Mouse (Mus musculus) thymus, postnatal 14 days (tissue): ENCODE measurements around the gene Ranbp9.
"Not testable (repeated sequence)": the region's sequence is repeated elsewhere in the genome, so short reads cannot be mapped to it uniquely, and the experiment has no call there.

ENCODE experiments used
- DNase-seq: peaks from one replicate; pipeline ENCODE4 v3.0.0; 2021

The Ranbp9 gene

DNA sequence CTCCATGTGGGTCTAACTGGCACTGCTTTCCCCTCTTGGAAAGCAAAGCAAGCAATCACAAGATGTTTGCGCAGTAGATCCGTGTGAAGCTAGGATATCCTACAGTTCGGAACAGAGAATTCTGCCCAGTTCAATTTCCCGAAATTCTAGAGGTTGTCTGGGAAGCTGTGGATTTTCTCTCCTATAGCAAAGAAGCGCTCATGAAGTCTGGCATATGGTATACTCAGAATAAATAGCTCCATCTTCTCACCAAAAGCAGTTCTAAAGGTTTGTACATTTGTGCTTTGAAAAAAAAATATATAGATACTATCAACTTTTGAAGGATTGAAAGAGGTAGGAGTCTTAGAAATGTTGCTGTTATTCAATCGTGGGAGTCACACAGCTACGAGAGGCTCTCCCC lies 14.6 kb upstream of the Ranbp9 start:
- no peak for DNase-seq

DNA sequence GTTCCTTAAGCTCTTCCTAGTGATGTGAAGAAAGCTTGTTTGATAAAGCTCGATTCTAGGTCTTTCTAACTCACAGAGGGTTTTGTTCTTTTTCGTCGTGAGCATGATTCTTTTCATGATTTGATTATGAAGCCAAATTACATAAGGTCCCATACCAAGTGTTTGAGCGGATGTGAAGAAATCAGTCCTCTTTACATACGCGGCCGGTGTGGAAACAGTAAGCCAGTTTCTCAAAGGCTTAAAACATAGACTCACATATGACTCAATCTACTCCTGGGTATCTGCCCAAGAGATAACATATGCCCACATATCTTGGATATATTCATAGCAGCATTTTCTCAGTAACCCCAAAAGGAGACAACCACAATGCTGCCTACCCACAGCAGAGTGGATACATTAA lies 12.6 kb upstream of the Ranbp9 start:
- DNase-seq = no peak

DNA sequence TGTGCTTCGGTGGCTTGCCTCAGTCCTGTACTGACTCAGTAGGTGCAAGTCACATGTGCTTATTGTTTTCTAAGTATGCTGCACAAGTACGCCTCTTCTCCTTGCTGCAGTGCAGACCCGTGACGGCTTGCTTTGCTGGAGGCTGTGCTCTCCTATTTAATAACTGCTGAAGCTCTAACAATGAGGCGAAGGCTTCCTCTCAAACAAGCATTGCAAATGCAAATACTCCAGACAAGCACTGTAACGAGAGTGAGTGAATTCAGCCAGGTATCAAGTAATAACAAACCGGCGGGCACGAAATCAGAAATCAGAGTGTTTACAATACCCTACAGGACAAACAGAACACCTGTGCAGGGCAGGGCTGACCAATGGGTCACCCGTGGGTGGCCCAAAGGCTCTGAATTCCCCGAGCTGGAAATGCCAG lies 12.0 kb upstream of the Ranbp9 start:
- no peak for DNase-seq

DNA sequence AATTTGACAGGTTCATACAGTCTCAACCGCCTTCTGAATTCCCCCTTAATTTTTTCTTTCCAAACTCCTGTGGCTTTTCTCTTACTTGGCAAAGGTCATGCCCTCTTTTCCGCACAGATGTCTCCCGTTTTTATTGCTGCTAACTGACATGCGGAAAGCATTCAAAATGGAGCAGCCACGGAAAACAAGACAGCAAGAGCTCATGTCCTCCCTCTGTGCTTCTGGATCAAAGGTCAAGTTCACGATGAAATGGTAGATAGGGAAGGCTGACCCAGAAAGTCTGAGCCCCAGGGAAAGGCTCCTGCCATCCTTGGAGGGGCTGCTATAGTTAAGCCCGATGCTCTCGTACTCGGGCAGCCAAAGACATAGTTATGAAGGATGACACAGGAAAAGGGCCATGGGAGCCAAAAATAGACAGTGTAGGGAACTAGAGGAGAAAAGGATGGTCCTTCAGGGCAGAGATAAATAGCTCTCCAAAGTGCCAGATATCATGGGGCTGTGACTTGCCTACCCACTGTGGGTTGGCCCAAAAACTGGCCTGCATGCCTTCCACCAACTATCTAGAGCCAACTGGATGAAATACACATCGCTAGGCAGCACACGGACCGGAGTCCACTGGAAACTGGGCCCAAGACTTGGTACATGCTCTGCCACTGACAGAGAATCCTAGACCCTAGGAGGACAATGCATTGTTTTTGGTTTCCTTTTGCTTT lies 5.6 kb upstream of the Ranbp9 start:
- DNase-seq = no peak

DNA sequence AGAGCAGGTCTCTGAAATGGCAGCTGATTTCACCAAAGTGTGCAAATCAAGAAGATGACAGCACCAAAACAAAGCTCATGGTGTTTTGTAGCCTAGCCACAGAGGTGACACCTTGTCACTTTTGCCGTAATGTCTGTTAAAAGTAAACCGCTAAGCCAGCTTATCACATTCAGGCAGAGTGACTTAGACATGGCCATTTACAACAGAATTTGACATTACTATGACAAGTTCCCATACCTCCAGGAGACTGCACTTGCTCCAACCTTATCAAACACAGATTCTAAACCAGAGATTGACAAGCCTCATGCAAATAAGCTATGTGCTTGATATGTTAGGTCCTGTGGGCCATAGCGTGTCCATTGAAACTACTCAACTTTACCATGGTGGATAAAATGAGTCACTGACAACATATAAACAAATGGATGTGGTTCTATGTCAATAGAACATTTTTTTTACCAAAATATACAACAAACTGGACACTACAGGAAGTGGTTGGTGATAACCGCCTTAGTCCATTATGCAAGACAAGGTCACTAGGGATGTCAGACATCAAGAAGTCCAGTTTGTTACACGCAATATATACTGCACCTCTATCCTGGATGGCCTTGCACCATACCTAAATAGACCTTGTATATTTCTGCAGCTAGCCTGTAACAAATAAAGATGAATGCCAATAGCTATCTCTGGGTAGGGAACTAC lies 4.3 kb upstream of the Ranbp9 start:
- DNase-seq = no peak

DNA sequence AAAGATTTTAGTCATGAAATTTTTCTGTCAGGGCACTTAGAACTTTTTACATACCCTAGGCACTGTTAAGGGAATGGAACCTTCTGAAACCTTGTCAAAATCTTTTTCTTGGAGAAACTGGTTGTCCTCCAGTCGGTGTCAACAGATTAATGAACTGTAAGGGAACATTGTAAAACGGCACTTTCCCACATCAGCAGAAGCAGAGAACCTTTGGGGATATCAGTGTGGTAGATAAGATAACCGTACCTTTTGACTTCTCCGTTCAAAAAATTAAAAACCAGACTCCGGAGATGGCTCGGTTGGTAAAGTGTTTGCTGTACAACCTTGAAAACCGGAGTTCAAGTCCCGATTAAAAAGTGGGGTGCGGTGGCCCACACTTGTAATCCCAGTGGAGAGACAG lies 1.7 kb upstream of the Ranbp9 start:
- no peak for DNase-seq

DNA sequence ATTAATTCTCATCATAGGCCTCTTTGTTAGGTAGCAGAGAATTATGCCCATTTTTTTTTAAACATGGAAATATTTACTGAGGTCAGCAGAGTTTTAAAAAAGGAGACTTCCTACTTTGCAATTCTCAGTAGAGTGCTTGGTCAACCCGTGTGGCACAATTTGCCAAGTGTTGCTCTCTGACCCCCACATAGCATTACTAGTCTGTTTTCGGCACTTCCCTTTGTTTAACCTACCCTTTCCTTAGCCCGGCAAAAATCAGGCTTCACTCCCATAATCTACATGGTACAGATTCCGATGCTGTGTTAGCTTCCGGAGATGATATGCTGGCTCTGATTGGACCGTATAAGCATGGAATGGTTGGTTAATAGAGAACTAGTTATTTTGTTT lies 770 bp upstream of the Ranbp9 start:
- DNase-seq = no peak

DNA sequence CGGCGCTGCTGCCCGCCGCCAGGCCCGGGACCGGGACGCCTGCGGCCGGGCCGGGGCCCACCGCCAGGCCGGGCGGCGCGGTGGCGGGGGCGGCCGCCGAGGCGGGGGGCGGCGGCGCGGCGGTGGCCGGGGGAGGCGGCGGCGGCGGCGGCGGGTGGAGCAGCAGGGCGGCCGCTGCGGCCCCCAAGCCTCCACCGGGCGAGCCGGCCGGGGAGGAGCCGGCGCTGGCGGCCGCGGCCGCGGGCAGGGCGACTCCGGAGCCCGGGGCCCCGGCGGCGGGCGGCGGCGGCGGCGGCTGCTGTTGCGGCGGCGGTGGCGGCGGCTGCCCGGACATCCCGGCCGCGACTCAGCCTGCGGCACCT lies 506 bp downstream of the Ranbp9 start:
- DNase-seq = no peak

DNA sequence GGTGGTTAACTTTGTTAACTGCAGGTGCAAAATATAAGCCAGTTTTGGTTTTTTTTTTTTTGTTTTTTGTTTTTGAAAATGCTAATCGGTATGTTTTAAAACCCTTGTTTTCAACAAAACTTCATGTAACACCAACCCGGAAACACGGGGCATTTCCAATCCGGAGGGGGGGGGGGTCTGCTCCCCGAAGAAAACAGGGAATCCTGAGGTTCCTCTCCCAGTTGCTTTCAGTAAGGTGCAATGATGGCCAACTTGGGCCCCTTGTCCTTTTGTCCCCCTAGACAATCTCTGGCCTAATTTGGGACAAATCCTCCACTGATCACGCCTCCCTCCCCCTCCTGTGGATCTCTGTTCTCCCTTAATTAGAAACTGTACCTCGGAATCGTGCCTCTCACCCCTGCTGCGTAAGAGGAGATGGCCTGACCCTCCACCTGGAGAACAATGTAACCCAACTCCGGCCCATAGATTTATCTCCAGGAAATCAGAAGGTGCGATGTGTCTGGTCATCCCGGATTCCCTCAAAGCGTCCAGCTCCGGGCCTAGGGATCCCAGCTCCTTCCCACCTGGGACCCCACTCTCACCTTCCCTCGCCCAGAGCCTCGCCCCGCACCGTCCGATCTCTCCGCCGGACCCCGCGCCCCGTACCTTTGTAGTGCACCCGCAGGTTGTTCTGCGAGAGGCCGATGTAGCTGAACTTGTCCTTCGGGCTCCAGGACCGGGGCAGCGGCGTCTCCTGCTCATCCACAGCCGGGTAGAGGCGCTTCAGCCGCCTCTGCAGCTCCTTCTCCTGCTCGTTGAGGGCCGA lies 1.1 kb downstream of the Ranbp9 start:
- peak; percentile 51 for DNase-seq

DNA sequence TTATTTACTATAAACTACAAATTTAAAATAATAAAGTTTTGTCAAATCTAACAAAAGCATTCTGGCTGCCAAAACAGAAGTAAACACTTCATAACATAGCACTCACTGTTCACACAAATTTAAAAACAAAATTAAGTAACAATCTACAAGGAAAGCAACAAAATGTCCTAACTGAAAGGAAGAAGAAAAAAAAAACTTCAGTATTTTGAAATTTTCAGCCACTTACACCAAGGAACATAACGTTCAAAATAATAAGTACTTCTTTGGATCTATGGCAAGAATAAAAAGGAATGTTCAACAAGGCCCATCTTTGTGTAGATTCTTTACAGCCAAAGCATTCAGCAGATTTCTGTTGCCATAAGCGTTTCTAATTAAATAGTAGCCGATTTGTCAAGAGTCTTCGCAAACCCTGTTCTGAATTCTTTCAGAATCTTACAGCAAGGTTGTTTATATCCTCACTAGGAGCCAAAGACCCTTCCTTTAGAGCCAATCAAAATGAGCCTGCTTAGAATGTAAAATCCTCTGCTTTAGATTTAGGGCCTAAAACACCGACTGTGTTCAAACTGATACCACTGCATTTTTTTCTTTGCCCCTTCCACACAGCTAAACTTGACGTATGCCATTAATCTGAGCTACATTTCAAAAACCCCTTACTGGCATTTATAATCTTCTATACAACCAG lies 1.9 kb downstream of the Ranbp9 start:
- no peak for DNase-seq

DNA sequence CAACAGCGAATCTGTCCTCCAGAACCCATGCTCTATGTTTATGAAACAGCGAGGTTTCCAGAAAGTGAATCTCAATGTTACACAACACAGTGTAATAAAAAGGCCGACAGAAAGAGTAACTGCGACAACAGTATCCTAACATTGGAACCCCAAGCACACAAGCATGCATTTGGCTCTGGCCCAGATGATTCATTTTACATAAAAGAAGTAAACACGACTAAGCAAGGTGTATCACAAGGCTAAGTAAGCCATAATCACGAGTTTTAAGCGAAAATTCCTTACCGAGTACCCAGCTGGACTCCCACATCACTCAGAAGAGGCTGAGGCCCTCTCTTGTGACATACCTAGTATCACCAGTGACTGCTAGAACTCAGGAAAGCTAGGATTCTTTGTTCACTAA lies 2.5 kb downstream of the Ranbp9 start:
- no peak for DNase-seq

DNA sequence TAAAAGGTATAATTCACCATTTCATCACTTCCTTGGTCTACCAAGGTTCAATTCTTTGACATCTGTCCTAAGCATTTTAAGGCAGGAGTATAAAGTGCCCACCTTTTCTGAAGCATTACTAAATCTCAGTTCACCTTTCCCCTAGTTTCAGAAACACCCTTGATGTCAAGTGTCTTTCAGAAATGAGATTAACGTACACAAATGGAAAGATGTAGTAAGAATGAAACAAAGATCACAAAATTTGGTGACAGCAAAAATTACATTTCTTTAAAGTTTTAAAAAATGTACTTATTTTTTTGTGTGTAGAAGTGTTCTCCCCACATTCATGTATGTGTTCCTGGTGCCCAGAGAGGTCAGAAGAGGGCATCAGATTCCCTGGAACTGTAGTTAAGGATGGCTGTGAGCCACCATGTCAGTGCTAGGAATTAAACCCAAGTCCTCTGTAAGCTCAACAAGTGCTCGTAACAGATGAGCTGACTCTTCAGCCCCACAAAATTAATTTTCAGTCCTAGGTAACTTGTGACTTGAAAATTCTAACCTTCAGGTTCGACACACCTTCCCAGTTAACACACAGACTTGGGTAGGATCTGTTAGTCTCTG lies 3.9 kb downstream of the Ranbp9 start:
- no peak for DNase-seq

DNA sequence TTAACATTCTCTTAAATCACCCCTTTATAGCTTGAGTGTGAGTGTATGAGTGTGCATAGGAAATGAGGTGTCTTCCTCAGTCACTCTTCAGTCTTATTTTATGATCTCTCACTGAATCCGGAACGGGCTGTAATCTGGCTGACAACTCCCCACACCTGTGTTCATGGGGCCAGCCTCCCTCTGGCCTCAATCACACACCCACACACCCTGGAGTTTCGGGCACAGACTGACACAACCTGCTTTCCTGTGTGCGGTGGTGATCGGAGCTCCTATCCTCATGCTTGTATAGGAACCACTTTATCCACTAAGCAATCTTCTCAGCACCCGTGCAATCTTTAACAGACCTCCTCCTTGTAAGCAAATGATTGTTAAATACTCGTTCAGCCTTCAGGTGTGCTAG lies 4.9 kb downstream of the Ranbp9 start:
- DNase-seq = no peak

DNA sequence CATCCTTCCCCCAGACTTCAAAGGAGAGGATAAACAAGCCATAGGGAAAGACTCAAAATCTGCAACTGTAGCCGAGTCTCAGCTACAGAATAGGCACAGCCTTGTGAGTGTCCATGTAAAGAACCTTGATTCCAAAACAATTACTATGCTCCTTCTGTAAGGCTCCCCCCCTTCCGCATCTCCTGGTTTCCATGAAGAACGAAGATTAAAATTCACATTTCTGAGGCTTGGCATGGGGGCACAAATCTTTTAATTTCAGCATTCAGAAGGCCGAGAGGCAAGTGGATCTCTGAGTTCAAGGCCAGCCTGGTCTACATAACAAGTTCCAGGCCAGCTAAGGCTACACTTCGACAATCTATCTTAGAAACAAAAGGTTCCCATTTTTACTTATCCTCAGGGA lies 6.4 kb downstream of the Ranbp9 start:
- no peak for DNase-seq

DNA sequence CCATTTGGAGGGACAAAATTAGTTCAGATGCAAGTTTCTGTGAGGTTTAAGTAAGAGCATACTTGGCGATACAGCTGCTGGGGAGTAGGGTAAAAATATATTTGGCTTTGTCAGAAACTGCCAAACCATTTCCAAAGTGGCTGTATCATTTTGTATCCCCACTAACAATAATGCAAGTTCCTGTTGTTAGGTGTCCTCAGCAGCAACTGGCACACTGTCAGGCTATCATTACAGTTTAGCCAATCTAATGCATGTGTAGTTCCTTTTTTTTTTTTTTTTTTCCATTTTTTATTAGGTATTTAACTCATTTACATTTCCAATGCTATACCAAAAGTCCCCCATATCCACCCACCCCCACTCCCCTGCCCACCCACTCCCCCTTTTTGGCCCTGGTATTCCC lies 9.2 kb downstream of the Ranbp9 start:
- DNase-seq = not testable (repeated sequence)

DNA sequence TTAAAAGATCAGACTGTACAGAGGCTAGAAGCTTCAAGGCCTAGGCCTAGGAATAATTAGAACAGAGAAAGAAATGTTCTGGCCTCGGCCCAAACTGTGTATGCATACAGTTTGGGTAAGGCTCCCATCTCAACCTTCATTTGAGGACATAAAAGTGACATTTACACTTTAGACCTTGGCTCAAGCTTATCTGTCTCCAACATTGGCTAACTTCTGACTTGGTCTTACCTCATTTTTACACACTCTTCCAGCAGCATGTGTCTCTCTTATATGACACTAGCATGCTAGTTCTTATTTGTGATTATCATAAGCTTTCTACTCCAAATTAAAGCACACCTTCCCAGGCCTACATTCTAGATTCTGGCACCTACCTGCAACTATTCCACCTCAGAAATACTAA lies 11.5 kb downstream of the Ranbp9 start:
- no peak for DNase-seq

DNA sequence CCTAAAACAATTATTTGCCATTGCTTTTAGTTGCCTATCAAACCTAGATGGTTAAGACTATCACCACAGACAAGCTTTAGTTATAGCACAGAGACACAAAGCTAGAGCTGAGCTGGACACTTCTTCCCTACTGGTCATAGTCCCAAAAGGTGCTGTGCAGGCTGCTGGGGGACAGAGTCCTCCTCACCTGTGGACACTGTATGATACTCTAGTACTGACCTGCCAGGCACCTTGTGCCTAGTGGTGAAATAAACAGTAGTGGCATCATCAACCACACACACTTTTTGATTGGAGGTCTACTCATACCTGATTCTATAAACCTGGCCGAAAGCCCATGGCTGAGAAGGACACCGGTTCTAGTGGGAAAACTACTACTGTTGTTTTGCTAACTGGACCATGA lies 16.5 kb downstream of the Ranbp9 start:
- no peak for DNase-seq

DNA sequence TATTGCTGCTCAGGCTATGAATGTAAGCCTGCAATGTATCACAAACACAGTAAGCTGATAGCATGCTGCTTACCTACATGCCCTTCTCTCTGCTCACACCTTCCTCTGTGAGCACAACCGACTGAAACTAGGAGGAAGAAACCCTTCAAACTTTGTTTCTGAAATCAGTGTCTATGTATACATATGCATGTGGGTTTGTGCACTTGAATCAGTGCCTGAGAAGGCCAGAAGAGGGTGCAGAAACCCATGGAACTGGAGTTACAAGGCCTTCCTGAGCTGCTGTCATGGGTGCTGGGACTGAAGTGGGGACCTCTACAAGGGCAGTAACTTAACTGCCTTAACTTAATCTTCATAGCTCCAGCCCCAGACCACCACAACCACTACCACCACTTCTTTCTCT lies 23.9 kb downstream of the Ranbp9 start:
- peak; percentile 25 for DNase-seq

DNA sequence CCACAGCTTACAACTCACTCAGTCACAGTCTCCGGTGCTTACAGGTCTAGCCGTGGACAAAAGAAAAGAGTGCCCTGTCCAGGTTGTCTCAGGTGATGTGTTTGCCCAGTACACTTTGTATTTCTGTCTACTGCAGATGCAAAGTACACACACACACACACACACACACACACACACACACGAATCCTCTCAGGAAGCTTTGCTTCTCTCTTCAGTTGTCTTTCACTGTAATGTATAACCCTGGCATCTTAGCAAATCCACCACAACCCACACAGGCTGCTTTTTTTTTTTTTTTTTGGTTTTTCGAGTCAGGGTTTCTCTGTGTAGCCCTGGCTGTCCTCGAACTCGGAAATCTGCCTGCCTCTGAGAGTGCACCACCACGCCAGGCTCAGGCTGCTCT lies 26.7 kb downstream of the Ranbp9 start:
- DNase-seq = peak; percentile 29

DNA sequence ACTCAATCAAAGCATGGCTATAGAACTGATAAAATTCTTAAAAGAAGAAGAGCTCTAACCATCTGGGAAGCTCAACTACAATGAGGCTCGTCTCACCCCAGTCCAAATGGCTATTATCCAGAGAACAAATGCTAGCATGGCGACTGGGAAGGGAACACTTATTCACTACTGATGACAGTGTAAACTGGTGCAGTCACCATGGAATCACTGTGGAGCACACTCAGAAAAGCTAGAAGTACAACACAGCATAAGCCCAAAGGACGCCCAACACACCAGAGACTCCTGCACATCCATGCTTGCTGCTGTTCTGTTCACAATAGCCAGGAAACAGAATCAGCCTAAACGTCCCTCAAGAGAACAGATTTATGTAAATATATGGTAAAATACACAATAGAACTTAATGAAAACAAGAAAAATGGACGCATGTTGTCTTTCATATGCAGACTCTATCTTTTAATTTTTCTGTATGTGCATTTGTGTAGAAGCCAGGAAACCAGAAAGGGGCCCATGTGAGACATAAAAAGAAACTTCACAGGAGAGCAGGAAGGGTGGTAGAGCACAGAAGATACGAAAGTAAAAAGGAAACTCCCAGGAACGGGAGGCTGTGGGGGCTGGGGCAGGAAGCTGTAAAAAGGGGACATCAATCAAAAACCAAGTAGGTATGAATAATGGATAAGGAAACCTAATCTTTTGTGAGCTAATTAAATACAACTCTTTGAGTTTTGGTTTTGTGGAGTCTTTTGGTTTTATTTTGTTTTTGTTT lies 28.1 kb downstream of the Ranbp9 start:
- peak; percentile 73 for DNase-seq

DNA sequence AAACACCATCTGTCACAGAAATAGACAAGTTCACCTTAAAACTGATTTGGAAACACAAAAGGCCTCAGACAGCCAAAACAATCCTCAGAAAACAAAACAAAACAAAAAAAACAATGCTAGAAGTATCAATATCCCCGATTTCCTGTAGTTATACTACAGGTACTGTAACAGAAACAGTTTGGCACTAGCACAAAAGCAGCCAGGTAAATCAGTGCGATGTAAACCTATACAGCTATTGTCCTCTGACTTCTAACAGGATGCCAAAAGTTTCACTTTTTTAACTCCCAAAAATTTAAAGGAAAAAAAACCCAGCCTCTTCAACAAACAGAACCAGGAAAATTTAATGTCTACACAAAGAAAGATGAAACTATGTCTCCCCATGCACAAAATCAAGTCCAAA lies 28.9 kb downstream of the Ranbp9 start:
- DNase-seq = no peak

DNA sequence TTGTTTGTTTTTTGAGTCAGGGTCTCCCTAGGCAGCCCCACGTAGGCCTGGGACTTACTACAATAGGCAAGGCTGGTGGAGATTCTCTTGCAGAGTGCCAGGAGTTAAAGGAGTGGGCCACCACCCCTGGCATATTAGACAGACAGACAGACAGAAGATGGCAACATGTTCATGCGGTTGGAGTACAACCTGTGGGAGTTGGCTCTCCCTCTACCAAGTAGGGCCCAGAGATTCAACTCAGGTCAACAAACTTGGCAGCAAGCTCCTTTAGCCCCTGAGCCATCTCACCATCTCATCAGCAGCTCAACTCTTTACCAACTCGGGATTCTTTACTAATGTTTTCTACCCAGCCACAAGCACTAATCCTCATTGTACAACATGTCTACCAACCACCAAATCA lies 30.4 kb downstream of the Ranbp9 start:
- DNase-seq = no peak
